Mouse (Mus musculus) heart, adult 2 months (tissue): ENCODE data around the gene Ppp2r3a. TPM values are rescaled to one million over a fixed set of nuclear protein-coding genes. Genes with fewer than 3 reads are reported as not detected.

Experiments
- DNase-seq, 2 experiments: peaks; one replicate each; pipeline ENCODE4 v3.0.0; 2021
- H3K27ac ChIP-seq: fragments of 200-600 bp; 2 replicates; pipeline ENCODE4 v1.8.1; 2022
- H3K27me3 ChIP-seq: fragments of 200-500 bp; 2 replicates; pipeline ENCODE4 v1.6.1; 2012; ENCODE audit warnings: mild to moderate bottlenecking, low read length, inconsistent platforms, mixed read lengths; ENCODE audit not compliant: control insufficient read depth, insufficient read depth
- H3K36me3 ChIP-seq: fragments of 200-500 bp; 2 replicates; pipeline ENCODE4 v1.6.1; 2012; ENCODE audit warnings: low read length, inconsistent platforms; ENCODE audit not compliant: control insufficient read depth, insufficient read depth
- H3K4me1 ChIP-seq: fragments of 200-500 bp; 2 replicates; pipeline ENCODE4 v1.6.1; 2011; ENCODE audit warnings: low read length; ENCODE audit not compliant: control insufficient read depth, insufficient read depth
- H3K4me3 ChIP-seq: fragments of 200-600 bp; 2 replicates; pipeline ENCODE4 v1.8.1; 2022
- H3K79me2 ChIP-seq: fragments of 200-500 bp; replicated peaks from 2 replicates; pipeline ENCODE4 v1.6.1; 2012; ENCODE audit warnings: mild to moderate bottlenecking, inconsistent platforms, low read length, moderate library complexity, mixed read lengths; ENCODE audit not compliant: control insufficient read depth, insufficient read depth
- H3K9ac ChIP-seq: fragments of 200-500 bp; 2 replicates; pipeline ENCODE4 v1.6.1; 2012; ENCODE audit warnings: low read depth, mild to moderate bottlenecking, control low read depth, inconsistent platforms, low read length, mixed read lengths
- CTCF ChIP-seq: fragments of 200-600 bp; IDR thresholded peaks from 2 replicates; pipeline ENCODE4 v1.8.1; 2022; ENCODE audit warnings: antibody characterized with exemption, mild to moderate bottlenecking, moderate library complexity
- EP300 ChIP-seq: fragments of 200-500 bp; IDR thresholded peaks from 2 replicates; pipeline ENCODE4 v1.6.1; 2011; ENCODE audit warnings: low read depth, low read length, control low read depth; ENCODE audit not compliant: insufficient read depth
- POLR2A ChIP-seq: fragments of 200-500 bp; IDR thresholded peaks from 2 replicates; pipeline ENCODE4 v1.6.1; 2011; ENCODE audit warnings: mild to moderate bottlenecking, low read depth, low read length, control low read depth; ENCODE audit not compliant: insufficient read depth
- WGBS: fragments of 180-500 bp; shearing (Covaris S2); methylation state at CpG from one replicate; pipeline ENCODE4 v1.1.7; 2018; 5-methylcytosine and 5-hydroxymethylcytosine counted together
- intact Hi-C: fragments of 180-260 bp; cut with DNase I; formaldehyde crosslinking; loops from one replicate; pipeline ENCODE4 v1.15.1; 2025
- polyA plus RNA-seq: library from polyadenylated mRNA; depleted of rRNA; stranded (reverse); fragments of >200 nt; gene quantifications from 2 replicates; pipeline ENCODE4 v1.2.3, GENCODE M21; 2012
- total RNA-seq, 2 experiments: library from RNA; stranded (reverse); gene quantifications; 2 replicates each; pipeline ENCODE4 v1.2.3; 2021

Gene Ppp2r3a
- total and polyA plus RNA-seq, 3 experiments, result 51.7 to 215 (median 179) TPM

DNA sequence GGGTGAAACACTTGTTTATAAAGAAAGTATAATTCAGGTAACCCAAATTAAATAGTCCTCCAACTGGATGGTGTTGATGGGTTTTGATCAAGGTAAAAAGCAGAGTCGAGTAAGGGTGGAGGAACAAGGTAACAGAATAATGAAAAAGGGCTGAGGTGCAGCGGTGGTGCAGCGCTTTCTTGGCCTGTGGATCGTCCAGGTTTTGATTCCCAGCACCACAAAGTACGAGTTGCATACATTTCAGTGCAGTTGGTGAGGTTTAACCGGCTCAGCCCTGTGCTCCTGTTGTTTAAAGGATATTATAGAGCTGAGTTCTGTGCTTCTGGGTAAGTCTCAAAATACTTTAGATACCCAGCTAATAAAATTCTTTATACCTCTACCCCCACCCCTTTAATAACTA is 145.9 kb downstream of the Ppp2r3a start:
- H3K27ac ChIP-seq, result no peak overlapping the region
- TF ChIP-seq EP300 (no peak), POLR2A (no peak), CTCF (no peak)
- H3K9ac ChIP-seq, result no peak overlapping the region
- no peak for DNase-seq
- H3K4me3 ChIP-seq, result no peak overlapping the region
- peaks cover 6% of the 10 kb centered on the region for H3K4me1 ChIP-seq
- H3K27me3 ChIP-seq, result no peaks in the 10 kb centered on the region
- peaks cover 39% of the 10 kb centered on the region for H3K36me3 ChIP-seq
- WGBS, result 94% methylated on average over 6 of the region's 6 CpGs
- peaks cover 4% of the 10 kb centered on the region for H3K79me2 ChIP-seq
- intact Hi-C loops, result no loop called here

DNA sequence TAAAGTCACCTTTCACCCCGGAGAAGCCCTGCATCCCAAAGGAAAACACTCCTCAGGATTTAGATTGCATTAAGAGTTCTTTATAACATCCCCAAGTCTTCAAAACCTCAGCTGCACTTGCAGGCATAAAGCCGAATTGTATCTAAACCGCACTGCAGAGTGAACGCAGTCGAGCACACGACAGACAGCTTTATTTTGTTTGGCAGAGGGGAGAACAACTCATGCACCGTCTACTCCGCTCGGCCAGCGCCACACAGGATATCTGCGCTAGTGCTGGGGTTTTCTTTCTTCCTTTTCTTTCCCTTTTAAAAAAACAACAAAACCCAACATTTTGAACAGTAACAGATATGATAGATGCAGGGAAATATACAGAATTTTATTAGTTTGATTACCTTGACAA is 146.7 kb downstream of the Ppp2r3a start:
- DNase-seq, result no peak
- TF ChIP-seq CTCF (no peak), POLR2A (no peak), EP300 (no peak)
- no peak overlapping the region for H3K4me3 ChIP-seq
- peaks cover 5% of the 10 kb centered on the region for H3K4me1 ChIP-seq
- H3K27me3 ChIP-seq, result no peaks in the 10 kb centered on the region
- peaks cover 45% of the 10 kb centered on the region for H3K36me3 ChIP-seq
- WGBS, result 44% methylated on average over 11 of the region's 11 CpGs
- H3K27ac ChIP-seq, result no peak overlapping the region
- no peak overlapping the region for H3K9ac ChIP-seq
- intact Hi-C loops, result no loop called here
- peaks cover 4% of the 10 kb centered on the region for H3K79me2 ChIP-seq

DNA sequence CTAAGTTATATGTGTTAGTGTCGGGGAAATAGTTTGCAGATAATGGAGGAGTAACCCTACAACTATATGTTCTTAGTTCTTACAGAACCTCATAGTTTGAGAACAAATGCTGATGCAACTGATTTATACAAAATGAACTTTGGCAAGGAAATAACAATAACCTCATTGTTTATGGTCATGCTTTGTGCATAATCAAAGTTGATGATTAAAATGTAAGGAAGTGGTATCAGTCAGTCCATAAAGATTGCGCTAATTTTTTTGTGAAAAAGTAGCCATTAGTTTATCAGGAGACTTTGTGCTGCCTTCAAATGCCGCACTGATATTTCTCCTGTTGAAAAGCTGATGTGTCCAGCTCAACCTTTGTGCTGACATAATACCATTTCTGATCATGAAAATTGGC is 149.3 kb downstream of the Ppp2r3a start:
- H3K27me3 ChIP-seq, result no peaks in the 10 kb centered on the region
- TF ChIP-seq POLR2A (no peak), CTCF (no peak), EP300 (no peak)
- no peak overlapping the region for H3K27ac ChIP-seq
- no peak overlapping the region for H3K9ac ChIP-seq
- H3K4me3 ChIP-seq, result no peak overlapping the region
- H3K4me1 ChIP-seq, result peaks cover 14% of the 10 kb centered on the region
- peaks cover 44% of the 10 kb centered on the region for H3K36me3 ChIP-seq
- no peak for DNase-seq
- 82% methylated on average over 3 of the region's 3 CpGs for WGBS
- intact Hi-C loops, result no loop called here
- peaks cover 13% of the 10 kb centered on the region for H3K79me2 ChIP-seq

DNA sequence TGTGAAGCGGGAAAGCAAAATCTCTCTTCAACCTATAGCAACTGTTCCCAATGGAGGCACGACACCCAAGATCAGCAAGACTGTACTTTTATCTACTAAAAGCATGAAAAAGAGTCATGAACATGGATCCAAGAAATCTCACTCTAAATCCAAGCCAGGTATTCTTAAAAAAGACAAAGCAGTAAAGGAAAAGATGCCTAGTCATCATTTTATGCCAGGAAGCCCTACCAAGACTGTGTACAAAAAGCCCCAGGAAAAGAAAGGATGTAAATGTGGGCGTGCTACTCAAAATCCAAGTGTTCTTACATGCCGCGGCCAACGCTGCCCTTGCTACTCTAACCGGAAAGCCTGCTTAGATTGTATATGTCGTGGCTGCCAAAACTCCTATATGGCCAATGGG is 150.0 kb downstream of the Ppp2r3a start:
- intact Hi-C loops, result no loop called here
- no peak overlapping the region for H3K4me3 ChIP-seq
- WGBS, result 89% methylated on average over 8 of the region's 8 CpGs
- no peak overlapping the region for H3K9ac ChIP-seq
- peaks cover 36% of the 10 kb centered on the region for H3K36me3 ChIP-seq
- peaks cover 14% of the 10 kb centered on the region for H3K79me2 ChIP-seq
- TF ChIP-seq CTCF (no peak), POLR2A (no peak), EP300 (no peak)
- no peak overlapping the region for H3K27ac ChIP-seq
- H3K27me3 ChIP-seq, result no peaks in the 10 kb centered on the region
- no peak for DNase-seq
- H3K4me1 ChIP-seq, result peaks cover 12% of the 10 kb centered on the region

DNA sequence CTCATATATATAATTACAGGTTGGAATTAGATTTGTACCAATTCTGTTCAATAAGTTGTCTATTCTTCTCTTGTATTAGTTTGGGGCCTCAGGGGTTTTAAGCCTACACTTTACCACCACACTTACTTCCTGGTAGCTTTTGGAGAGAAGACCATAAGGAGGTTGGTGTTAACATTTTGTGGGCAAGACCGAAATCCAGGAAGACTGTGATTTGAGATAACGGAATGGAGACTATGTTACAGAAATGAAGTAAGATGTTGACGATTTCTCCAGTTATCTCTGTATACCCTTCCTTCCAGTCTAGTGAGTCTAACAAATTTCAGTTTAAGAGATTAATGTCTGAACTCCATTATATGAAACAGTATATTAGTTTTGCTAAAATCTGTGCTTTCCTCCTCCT is 151.4 kb downstream of the Ppp2r3a start:
- no peak for DNase-seq
- H3K4me3 ChIP-seq, result no peak overlapping the region
- no peak overlapping the region for H3K9ac ChIP-seq
- H3K79me2 ChIP-seq, result peaks cover 15% of the 10 kb centered on the region
- intact Hi-C loops, result no loop called here
- H3K4me1 ChIP-seq, result peaks cover 12% of the 10 kb centered on the region
- H3K27me3 ChIP-seq, result no peaks in the 10 kb centered on the region
- WGBS, result 52% methylated on average over 3 of the region's 3 CpGs
- H3K36me3 ChIP-seq, result peaks cover 36% of the 10 kb centered on the region
- H3K27ac ChIP-seq, result no peak overlapping the region
- no peak for TF ChIP-seq CTCF
- TF ChIP-seq EP300, result no peak
- TF ChIP-seq POLR2A, result no peak

DNA sequence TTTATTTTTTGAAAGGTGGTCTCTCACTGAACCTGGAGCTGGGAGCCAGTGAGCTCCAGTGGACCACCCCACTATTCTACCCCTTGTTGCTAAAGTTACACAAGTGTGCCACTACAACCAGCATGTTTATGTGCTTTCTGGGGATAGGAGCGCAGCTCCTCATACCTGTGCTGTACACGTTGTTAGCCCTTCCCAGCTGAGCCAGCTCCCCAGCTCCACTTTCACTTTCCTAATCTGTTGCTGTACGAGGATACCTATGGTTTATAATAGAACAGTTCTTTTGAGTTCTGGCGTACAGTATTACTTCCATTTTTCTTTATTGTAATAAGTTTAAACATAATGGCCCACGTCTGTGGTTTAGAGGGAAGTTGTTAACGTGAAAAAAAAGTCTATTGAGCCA is 152.2 kb downstream of the Ppp2r3a start:
- H3K4me3 ChIP-seq, result no peak overlapping the region; the same call in 1 of the 2 replicates
- intact Hi-C loops, result no loop called here
- peaks cover 15% of the 10 kb centered on the region for H3K79me2 ChIP-seq
- TF ChIP-seq POLR2A (no peak), EP300 (no peak), CTCF (no peak)
- peaks cover 12% of the 10 kb centered on the region for H3K4me1 ChIP-seq
- H3K27me3 ChIP-seq, result no peaks in the 10 kb centered on the region
- no peak overlapping the region for H3K27ac ChIP-seq
- WGBS, result 39% methylated on average over 6 of the region's 6 CpGs
- DNase-seq, result no peak
- peaks cover 36% of the 10 kb centered on the region for H3K36me3 ChIP-seq
- no peak overlapping the region for H3K9ac ChIP-seq

DNA sequence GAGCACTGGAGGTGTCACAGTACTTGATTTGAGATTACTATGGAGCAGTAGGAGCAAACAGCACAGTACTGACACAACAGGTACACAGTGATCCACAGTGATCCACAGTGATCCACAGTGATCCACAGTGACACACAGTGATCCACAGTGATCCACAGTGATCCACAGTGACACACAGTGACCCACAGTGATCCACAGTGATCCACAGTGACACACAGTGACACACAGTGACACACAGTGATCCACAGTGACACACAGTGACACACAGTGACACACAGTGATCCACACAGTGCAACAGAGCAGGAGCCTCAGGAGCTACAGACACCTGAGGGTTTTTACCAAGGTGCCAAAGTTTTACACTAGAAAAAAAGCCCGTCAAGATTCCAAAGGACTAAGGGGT is 154.1 kb downstream of the Ppp2r3a start:
- Histone ChIP-seq H3K27me3 (no peaks in the 10 kb centered on the region), H3K4me3 (no peak overlapping the region), H3K79me2 (peaks cover 15% of the 10 kb centered on the region), H3K4me1 (peaks cover 12% of the 10 kb centered on the region), H3K36me3 (peaks cover 32% of the 10 kb centered on the region), H3K9ac (no peak overlapping the region), H3K27ac (no peak overlapping the region)
- intact Hi-C loops, result no loop called here
- DNase-seq, result no peak
- 88% methylated on average over 1 of the region's 1 CpGs for WGBS
- TF ChIP-seq EP300, result no peak
- no peak for TF ChIP-seq CTCF
- no peak for TF ChIP-seq POLR2A
